Mouse (Mus musculus) lung, embryonic 16.5 days (tissue): ENCODE data around the gene Ssbp3. TPM values are rescaled to one million over a fixed set of nuclear protein-coding genes. Genes with fewer than 3 reads are reported as not detected.

Source experiments
- ATAC-seq: fragments of 200-750 bp; cut with Nextera tagmentation; 2 replicates; pipeline ENCODE4 v1.8.0; 2017; ENCODE audit warnings: low read depth, mild to moderate bottlenecking, moderate library complexity
- H3K27ac ChIP-seq: fragments of 300-500 bp; sonication (generic); 2 replicates; pipeline ENCODE4 v1.5.1; 2014; ENCODE audit warnings: mild to moderate bottlenecking, control low read depth, low read length
- H3K27me3 ChIP-seq: fragments of 300-500 bp; sonication (generic); 2 replicates; pipeline ENCODE4 v1.6.1; 2014; ENCODE audit warnings: low read depth, low read length, mixed read lengths; ENCODE audit not compliant: control insufficient read depth, insufficient read depth
- H3K36me3 ChIP-seq: fragments of 300-500 bp; sonication (generic); 2 replicates; pipeline ENCODE4 v1.6.1; 2014; ENCODE audit warnings: low read length; ENCODE audit not compliant: control insufficient read depth, insufficient read depth
- H3K4me1 ChIP-seq: fragments of 300-500 bp; sonication (generic); replicated peaks from 2 replicates; pipeline ENCODE4 v1.6.1; 2014; ENCODE audit warnings: low read length, mixed read lengths; ENCODE audit not compliant: control insufficient read depth, insufficient read depth
- H3K4me2 ChIP-seq: fragments of 300-500 bp; sonication (generic); 2 replicates; pipeline ENCODE4 v1.6.1; 2014; ENCODE audit warnings: low read depth, low read length, control low read depth
- H3K4me3 ChIP-seq: fragments of 300-500 bp; sonication (generic); 2 replicates; pipeline ENCODE4 v1.5.1; 2014; ENCODE audit warnings: mild to moderate bottlenecking, low read length, control low read depth
- H3K9ac ChIP-seq: fragments of 300-500 bp; sonication (generic); 2 replicates; pipeline ENCODE4 v1.6.1; 2014; ENCODE audit warnings: low read length, control low read depth
- H3K9me3 ChIP-seq: fragments of 300-500 bp; sonication (generic); 2 replicates; pipeline ENCODE4 v1.6.1; 2016; ENCODE audit warnings: low read length; ENCODE audit not compliant: control insufficient read depth
- WGBS: fragments of 180-500 bp; shearing (Covaris S2); extraction: QIAGEN DNeasy Blood & Tissue Kit; methylation state at CpG from one replicate; pipeline ENCODE4 v1.1.7; 2014; 5-methylcytosine and 5-hydroxymethylcytosine counted together
- polyA plus RNA-seq: library from polyadenylated mRNA; unstranded; fragments of >200 nt; fragmentation: Nextera tagmentation; extraction: Ambion mirVana; gene quantifications from 2 replicates; pipeline ENCODE4 v1.2.1, GENCODE M21; 2015

Ssbp3 gene
- polyA plus RNA-seq, 1 experiment from 2014 or later: 61.7 TPM

GRCm38 (mm10) chr4:106900718-106901117 is 9.8 kb upstream of the Ssbp3 start:
- no peak overlapping the region for H3K9ac ChIP-seq
- H3K4me1 ChIP-seq: peaks cover 12% of the 10 kb centered on the region
- no peaks in the 10 kb centered on the region for H3K27me3 ChIP-seq
- no peak overlapping the region for H3K4me3 ChIP-seq
- 26% methylated on average over 6 of the region's 6 CpGs for WGBS
- no peak for ATAC-seq
- H3K9me3 ChIP-seq: no peaks in the 10 kb centered on the region
- H3K36me3 ChIP-seq: no peaks in the 10 kb centered on the region
- no peak overlapping the region for H3K4me2 ChIP-seq
- no peak overlapping the region for H3K27ac ChIP-seq

GRCm38 (mm10) chr4:106901610-106902009 is 8.9 kb upstream of the Ssbp3 start:
- Histone ChIP-seq H3K4me3 (no peak overlapping the region), H3K9ac (no peak overlapping the region), H3K9me3 (no peaks in the 10 kb centered on the region), H3K36me3 (no peaks in the 10 kb centered on the region), H3K4me2 (no peak overlapping the region), H3K27ac (no peak overlapping the region), H3K4me1 (peaks cover 12% of the 10 kb centered on the region), H3K27me3 (no peaks in the 10 kb centered on the region)
- ATAC-seq: no peak
- WGBS: 60% methylated on average over 3 of the region's 3 CpGs

GRCm38 (mm10) chr4:106902157-106902556 is 8.3 kb upstream of the Ssbp3 start:
- no peak for ATAC-seq
- peaks cover 13% of the 10 kb centered on the region for H3K4me1 ChIP-seq
- H3K36me3 ChIP-seq: no peaks in the 10 kb centered on the region
- no peaks in the 10 kb centered on the region for H3K9me3 ChIP-seq
- H3K4me3 ChIP-seq: no peak overlapping the region
- WGBS: 39% methylated on average over 8 of the region's 8 CpGs
- no peak overlapping the region for H3K9ac ChIP-seq
- no peak overlapping the region for H3K4me2 ChIP-seq
- no peaks in the 10 kb centered on the region for H3K27me3 ChIP-seq
- no peak overlapping the region for H3K27ac ChIP-seq

GRCm38 (mm10) chr4:106905898-106906297 is 4.6 kb upstream of the Ssbp3 start:
- no peaks in the 10 kb centered on the region for H3K36me3 ChIP-seq
- no peak overlapping the region for H3K27ac ChIP-seq
- no peaks in the 10 kb centered on the region for H3K27me3 ChIP-seq
- H3K9ac ChIP-seq: no peak overlapping the region
- 79% methylated on average over 3 of the region's 3 CpGs for whole genome bisulfite sequencing
- H3K4me1 ChIP-seq: peaks cover 40% of the 10 kb centered on the region
- no peak for ATAC-seq
- H3K9me3 ChIP-seq: no peaks in the 10 kb centered on the region
- H3K4me2 ChIP-seq: no peak overlapping the region
- no peak overlapping the region for H3K4me3 ChIP-seq

- peak overlapping the region; percentile 93 for H3K27ac ChIP-seq
- H3K4me2 ChIP-seq: peak overlapping the region; percentile 77
- WGBS: 3% methylated on average over 17 of the region's 17 CpGs
- H3K27me3 ChIP-seq: no peaks in the 10 kb centered on the region
- H3K4me1 ChIP-seq: peaks cover 40% of the 10 kb centered on the region
- no peaks in the 10 kb centered on the region for H3K9me3 ChIP-seq
- peak; percentile 19; the same call in 1 of the 2 replicates for ATAC-seq
- H3K4me3 ChIP-seq: peak overlapping the region; percentile 23
- H3K36me3 ChIP-seq: no peaks in the 10 kb centered on the region
- H3K9ac ChIP-seq: peak overlapping the region; percentile 52
Observed at GRCm38 (mm10) chr4:106907701-106908425, 2.6 kb upstream of the Ssbp3 start.

GRCm38 (mm10) chr4:106908426-106908809 is 2.1 kb upstream of the Ssbp3 start:
- Histone ChIP-seq H3K9me3 (no peaks in the 10 kb centered on the region), H3K27me3 (no peaks in the 10 kb centered on the region), H3K36me3 (no peaks in the 10 kb centered on the region), H3K9ac (peak overlapping the region; percentile 41), H3K27ac (peak overlapping the region; percentile 93), H3K4me2 (peak overlapping the region; percentile 77), H3K4me1 (peaks cover 45% of the 10 kb centered on the region), H3K4me3 (no peak overlapping the region)
- 0 out of 2 replicates have a peak, but pooled peaks have one; percentile 2 for ATAC-seq
- 8% methylated on average over 3 of the region's 3 CpGs for WGBS

GRCm38 (mm10) chr4:106908950-106909751 is 1.4 kb upstream of the Ssbp3 start:
- 4% methylated on average over 10 of the region's 10 CpGs for WGBS
- Histone ChIP-seq H3K4me2 (peak overlapping the region; percentile 77), H3K9me3 (no peaks in the 10 kb centered on the region), H3K36me3 (no peaks in the 10 kb centered on the region), H3K4me1 (peaks cover 53% of the 10 kb centered on the region), H3K9ac (peak overlapping the region; percentile 41), H3K27ac (peak overlapping the region; percentile 93), H3K27me3 (no peaks in the 10 kb centered on the region), H3K4me3 (peak overlapping the region; percentile 16)
- ATAC-seq: peak; percentile 54

GRCm38 (mm10) chr4:106909797-106910196 is 704 bp upstream of the Ssbp3 start:
- Histone ChIP-seq H3K36me3 (no peaks in the 10 kb centered on the region), H3K4me1 (peaks cover 56% of the 10 kb centered on the region), H3K27me3 (no peaks in the 10 kb centered on the region), H3K27ac (peak overlapping the region; percentile 93), H3K9ac (peak overlapping the region; percentile 15; the same call in 1 of the 2 replicates), H3K4me2 (peak overlapping the region; percentile 77), H3K4me3 (peak overlapping the region; percentile 16), H3K9me3 (no peaks in the 10 kb centered on the region)
- WGBS: 0% methylated on average over 6 of the region's 6 CpGs
- no peak for ATAC-seq

GRCm38 (mm10) chr4:106911246-106911801 is 823 bp downstream of the Ssbp3 start:
- whole genome bisulfite sequencing: under 1% methylated on average over 70 of the region's 89 CpGs
- Histone ChIP-seq H3K4me3 (peak overlapping the region; percentile 80), H3K36me3 (peaks cover 2% of the 10 kb centered on the region; the same call in 1 of the 2 replicates), H3K4me2 (peak overlapping the region; percentile 77), H3K9ac (peak overlapping the region; percentile 95), H3K27ac (peak overlapping the region; percentile 99), H3K4me1 (peaks cover 49% of the 10 kb centered on the region), H3K27me3 (no peaks in the 10 kb centered on the region), H3K9me3 (no peaks in the 10 kb centered on the region)
- ATAC-seq: peak; percentile 84
